Mouse (Mus musculus): Measurements from ENCODE around the gene Ndufa8. TPM values are rescaled to one million over a fixed set of nuclear protein-coding genes. Genes with fewer than 3 reads are reported as not detected.

The Ndufa8 gene
- polyA plus RNA-seq, 1 experiment from 2014 or later = 335 TPM

DNA sequence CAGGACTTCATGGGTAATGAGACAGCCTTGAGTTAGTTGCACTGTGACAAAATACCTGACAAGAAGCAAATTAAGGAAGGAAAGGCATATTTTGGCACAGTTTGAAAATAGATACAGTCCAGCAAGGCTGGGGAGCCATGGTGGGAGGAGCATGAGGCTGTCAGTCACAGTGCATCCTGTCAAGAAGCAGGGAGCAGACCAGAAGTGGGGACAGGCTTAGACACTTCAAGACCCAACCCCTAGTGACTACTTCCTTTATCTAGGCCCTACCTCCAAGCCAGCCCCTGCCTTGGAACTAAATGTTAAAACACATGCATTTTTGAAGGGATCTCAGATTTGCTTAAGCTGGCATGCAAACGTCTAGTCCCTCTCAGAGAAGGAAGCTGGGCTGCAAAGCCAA, 48.8 kb downstream of the Ndufa8 start:
- no peak overlapping the region for H3K4me3 ChIP-seq (replicated peaks; ENCODE audit: low read length)
- no peaks in the 10 kb centered on the region for H3K4me1 ChIP-seq (replicated peaks; ENCODE audit: control insufficient read depth, insufficient read depth, low read length)
- H3K9me3 ChIP-seq (ENCODE audit: control insufficient read depth, low read length) = no peaks in the 10 kb centered on the region
- DNase-seq (ENCODE audit: low spot score) (no peak), ATAC-seq (ENCODE audit: low FRiP score) (no peak)
- no peak overlapping the region for H3K9ac ChIP-seq
- H3K27ac ChIP-seq = no peak overlapping the region
- no peaks in the 10 kb centered on the region for H3K27me3 ChIP-seq (ENCODE audit: control insufficient read depth, insufficient read depth, low read length)
- H3K36me3 ChIP-seq (replicated peaks; ENCODE audit: control insufficient read depth, insufficient read depth) = no peaks in the 10 kb centered on the region
- H3K4me2 ChIP-seq (replicated peaks) = no peak overlapping the region
- 63% methylated on average over 1 of the region's 1 CpGs for WGBS

DNA sequence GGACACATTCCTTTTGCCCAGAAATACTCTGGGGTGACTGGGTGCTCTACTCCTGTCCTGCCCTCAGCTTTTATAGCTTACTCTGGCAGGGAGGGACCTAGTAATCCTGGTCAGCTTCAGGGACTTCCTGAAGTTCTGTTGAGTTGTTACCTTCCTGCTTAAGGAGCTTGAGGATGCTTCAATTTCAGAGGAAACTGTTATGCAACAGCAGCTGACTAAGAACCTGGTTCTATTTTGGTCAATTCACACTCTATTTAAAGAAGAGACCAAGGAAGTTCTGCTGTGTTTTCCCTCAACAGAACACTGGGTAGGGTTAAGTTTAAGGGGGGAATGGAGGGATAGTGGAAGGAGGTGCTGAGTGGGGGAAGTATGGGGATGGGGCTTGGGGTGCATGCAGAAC, 50.0 kb downstream of the Ndufa8 start:
- Histone ChIP-seq H3K27ac (no peak overlapping the region), H3K4me2 (replicated peaks) (no peak overlapping the region), H3K27me3 (ENCODE audit: control insufficient read depth, insufficient read depth, low read length) (no peaks in the 10 kb centered on the region), H3K4me1 (replicated peaks; ENCODE audit: control insufficient read depth, insufficient read depth, low read length) (no peaks in the 10 kb centered on the region), H3K36me3 (replicated peaks; ENCODE audit: control insufficient read depth, insufficient read depth) (no peaks in the 10 kb centered on the region), H3K9ac (no peak overlapping the region), H3K9me3 (ENCODE audit: control insufficient read depth, low read length) (no peaks in the 10 kb centered on the region), H3K4me3 (replicated peaks; ENCODE audit: low read length) (no peak overlapping the region)
- ATAC-seq (ENCODE audit: low FRiP score) = no peak
- DNase-seq (ENCODE audit: low spot score) = no peak

GRCm38 (mm10) chr2:35998416-35998815, 50.8 kb downstream of the Ndufa8 start:
- Histone ChIP-seq H3K4me2 (replicated peaks) (no peak overlapping the region), H3K27me3 (ENCODE audit: control insufficient read depth, insufficient read depth, low read length) (no peaks in the 10 kb centered on the region), H3K36me3 (replicated peaks; ENCODE audit: control insufficient read depth, insufficient read depth) (no peaks in the 10 kb centered on the region), H3K4me3 (replicated peaks; ENCODE audit: low read length) (no peak overlapping the region), H3K9me3 (ENCODE audit: control insufficient read depth, low read length) (no peaks in the 10 kb centered on the region), H3K4me1 (replicated peaks; ENCODE audit: control insufficient read depth, insufficient read depth, low read length) (no peaks in the 10 kb centered on the region), H3K9ac (no peak overlapping the region), H3K27ac (no peak overlapping the region)
- no peak for DNase-seq (ENCODE audit: low spot score)
- no peak for ATAC-seq (ENCODE audit: low FRiP score)
- WGBS = 89% methylated on average over 5 of the region's 5 CpGs

DNA sequence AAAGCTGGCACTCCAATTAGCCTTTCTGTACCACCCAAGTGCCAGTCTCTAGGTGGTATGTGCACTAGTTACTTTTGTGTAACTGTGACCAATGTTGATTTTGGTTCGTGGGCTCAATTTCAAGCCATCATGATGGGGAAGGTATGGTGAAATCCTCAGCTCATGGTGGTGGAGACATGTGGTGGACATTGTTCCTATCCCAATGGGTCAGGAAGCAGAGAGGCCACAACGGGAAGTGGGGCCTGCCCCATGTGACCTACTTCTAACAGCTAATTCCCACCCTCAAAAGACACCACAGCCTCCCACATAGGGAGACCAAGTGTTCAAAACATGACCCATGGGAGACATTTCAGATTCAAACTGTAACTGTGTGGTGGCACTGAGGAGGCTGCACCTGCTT, 52.5 kb downstream of the Ndufa8 start:
- no peak overlapping the region for H3K9ac ChIP-seq
- no peaks in the 10 kb centered on the region for H3K4me1 ChIP-seq (replicated peaks; ENCODE audit: control insufficient read depth, insufficient read depth, low read length)
- DNase-seq (ENCODE audit: low spot score) (no peak), ATAC-seq (ENCODE audit: low FRiP score) (no peak)
- H3K4me3 ChIP-seq (replicated peaks; ENCODE audit: low read length) = no peak overlapping the region
- H3K36me3 ChIP-seq (replicated peaks; ENCODE audit: control insufficient read depth, insufficient read depth) = no peaks in the 10 kb centered on the region
- 87% methylated on average over 2 of the region's 2 CpGs for WGBS
- H3K27me3 ChIP-seq (ENCODE audit: control insufficient read depth, insufficient read depth, low read length) = no peaks in the 10 kb centered on the region
- no peak overlapping the region for H3K4me2 ChIP-seq (replicated peaks)
- H3K27ac ChIP-seq = no peak overlapping the region
- H3K9me3 ChIP-seq (ENCODE audit: control insufficient read depth, low read length) = no peaks in the 10 kb centered on the region

DNA sequence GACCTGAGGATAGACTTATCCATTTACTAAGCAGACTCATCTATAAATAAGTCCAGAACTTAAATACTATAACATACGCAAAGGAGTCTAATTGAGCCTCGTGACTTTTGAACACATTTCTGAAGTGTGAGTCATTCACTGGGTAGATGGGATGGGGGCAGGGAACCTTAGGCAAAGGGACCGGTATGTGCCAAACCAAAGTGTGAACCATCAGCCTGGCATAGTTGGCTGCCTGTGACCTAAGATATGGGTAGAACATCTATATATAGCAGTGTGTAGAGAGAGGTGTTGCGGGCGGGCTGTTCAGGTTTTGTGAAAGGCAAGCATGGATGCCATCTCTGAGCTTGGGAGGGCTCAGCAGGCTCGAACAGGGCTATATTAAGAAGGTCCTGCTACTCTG, 54.9 kb downstream of the Ndufa8 start:
- Histone ChIP-seq H3K4me3 (replicated peaks; ENCODE audit: low read length) (no peak overlapping the region), H3K27me3 (ENCODE audit: control insufficient read depth, insufficient read depth, low read length) (no peaks in the 10 kb centered on the region), H3K9me3 (ENCODE audit: control insufficient read depth, low read length) (no peaks in the 10 kb centered on the region), H3K4me1 (replicated peaks; ENCODE audit: control insufficient read depth, insufficient read depth, low read length) (no peaks in the 10 kb centered on the region), H3K36me3 (replicated peaks; ENCODE audit: control insufficient read depth, insufficient read depth) (no peaks in the 10 kb centered on the region), H3K9ac (no peak overlapping the region), H3K27ac (no peak overlapping the region), H3K4me2 (replicated peaks) (no peak overlapping the region)
- DNase-seq (ENCODE audit: low spot score) = no peak
- 92% methylated on average over 6 of the region's 6 CpGs for WGBS
- no peak for ATAC-seq (ENCODE audit: low FRiP score)

DNA sequence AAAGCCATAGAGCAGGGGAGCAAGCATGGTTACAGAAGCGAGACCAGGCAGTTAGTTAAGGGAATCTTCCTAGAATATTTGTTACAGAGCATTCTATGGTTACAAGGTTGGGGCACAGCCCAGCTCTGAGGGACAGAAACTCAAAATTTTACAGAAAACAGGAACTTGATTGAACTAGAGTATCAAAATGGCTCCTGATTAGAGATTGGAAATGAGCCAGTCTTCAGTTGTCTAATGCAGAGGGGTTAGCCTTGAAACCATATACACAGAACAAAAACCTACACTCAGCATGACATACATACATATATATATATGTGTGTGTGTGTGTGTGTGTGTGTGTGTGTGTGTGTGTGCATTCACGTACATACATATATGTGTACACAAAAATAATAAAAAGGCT, 55.7 kb downstream of the Ndufa8 start:
- DNase-seq (ENCODE audit: low spot score) = no peak
- no peak for ATAC-seq (ENCODE audit: low FRiP score)
- Histone ChIP-seq H3K27ac (no peak overlapping the region), H3K36me3 (replicated peaks; ENCODE audit: control insufficient read depth, insufficient read depth) (no peaks in the 10 kb centered on the region), H3K9me3 (ENCODE audit: control insufficient read depth, low read length) (no peaks in the 10 kb centered on the region), H3K9ac (no peak overlapping the region), H3K4me1 (replicated peaks; ENCODE audit: control insufficient read depth, insufficient read depth, low read length) (no peaks in the 10 kb centered on the region), H3K4me3 (replicated peaks; ENCODE audit: low read length) (no peak overlapping the region), H3K27me3 (ENCODE audit: control insufficient read depth, insufficient read depth, low read length) (no peaks in the 10 kb centered on the region), H3K4me2 (replicated peaks) (no peak overlapping the region)
- 92% methylated on average over 2 of the region's 2 CpGs for WGBS

DNA sequence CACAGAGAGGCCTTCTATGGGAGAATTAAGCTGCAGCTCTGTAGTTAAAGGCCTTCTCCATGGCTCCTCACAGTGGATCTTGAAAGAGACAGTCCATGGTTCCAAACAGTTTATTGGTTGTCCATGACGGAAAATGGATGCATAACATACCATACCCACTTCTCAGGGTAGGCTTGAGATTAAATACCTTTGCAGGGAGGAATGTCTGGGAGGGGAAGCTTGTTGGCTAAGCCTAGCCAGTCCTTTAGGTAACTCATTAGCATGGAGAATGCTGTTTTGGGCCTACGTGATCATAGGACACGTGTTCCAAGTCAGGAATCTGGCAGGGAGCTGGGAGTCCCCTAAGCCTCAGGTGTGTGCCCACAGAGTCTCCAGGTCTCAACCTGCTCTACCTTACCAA, 56.9 kb downstream of the Ndufa8 start:
- ATAC-seq (ENCODE audit: low FRiP score) = no peak
- Histone ChIP-seq H3K4me2 (replicated peaks) (no peak overlapping the region), H3K9me3 (ENCODE audit: control insufficient read depth, low read length) (no peaks in the 10 kb centered on the region), H3K4me1 (replicated peaks; ENCODE audit: control insufficient read depth, insufficient read depth, low read length) (no peaks in the 10 kb centered on the region), H3K36me3 (replicated peaks; ENCODE audit: control insufficient read depth, insufficient read depth) (no peaks in the 10 kb centered on the region), H3K4me3 (replicated peaks; ENCODE audit: low read length) (no peak overlapping the region), H3K27me3 (ENCODE audit: control insufficient read depth, insufficient read depth, low read length) (no peaks in the 10 kb centered on the region), H3K27ac (no peak overlapping the region), H3K9ac (no peak overlapping the region)
- no peak for DNase-seq (ENCODE audit: low spot score)
- 84% methylated on average over 3 of the region's 3 CpGs for WGBS

Other genes starting within 250 kb of the Ndufa8 start
- gene Ttll11, start 69.5 kb downstream of the Ndufa8 start, polyA plus RNA-seq (2014; fragmentation: Nextera tagmentation; extraction: Ambion mirVana) = 6.6 and 7.9 TPM in 2 replicates
- gene Morn5, start 52 bp upstream of the Ndufa8 start, polyA plus RNA-seq (2014; fragmentation: Nextera tagmentation; extraction: Ambion mirVana) = 3.1 and 4.2 TPM in 2 replicates
- gene Lhx6, start 56.0 kb upstream of the Ndufa8 start, polyA plus RNA-seq (2014; fragmentation: Nextera tagmentation; extraction: Ambion mirVana) = 0.90 and 1.2 TPM in 2 replicates
- 30.8 and 33.3 TPM in 2 replicates for gene Mrrf, start 87.0 kb upstream of the Ndufa8 start, polyA plus RNA-seq (2014; fragmentation: Nextera tagmentation; extraction: Ambion mirVana)
- 130 and 137 TPM in 2 replicates for gene Rbm18, start 87.4 kb upstream of the Ndufa8 start, polyA plus RNA-seq (2014; fragmentation: Nextera tagmentation; extraction: Ambion mirVana)
- 6.5 and 7.6 TPM in 2 replicates for gene Ptgs1, start 181.0 kb upstream of the Ndufa8 start, polyA plus RNA-seq (2014; fragmentation: Nextera tagmentation; extraction: Ambion mirVana)

All from hindbrain, embryonic 14.5 days (tissue).